Mouse (Mus musculus) MEL (cell line): ENCODE results near the gene Zfp607a.

Experiments
- CHD1 ChIP-seq: IDR thresholded peaks from 2 replicates; pipeline ENCODE4 v1.6.1; 2012; ENCODE audit warnings: low read depth, mild to moderate bottlenecking, inconsistent platforms, low read length, improper control_type of control experiment
- CTCF ChIP-seq, 3 experiments: IDR thresholded peaks in 2 of 3; conservative IDR thresholded peaks in 1 of 3; 2 replicates each; pipeline ENCODE4 v1.5.1; 2011 to 2012; ENCODE audit warnings: low read length in 3 of 3, low read depth in 2 of 3, mild to moderate bottlenecking in 2 of 3, improper control_type of control experiment in 1 of 3, inconsistent platforms in 1 of 3, mixed read lengths in 1 of 3, moderate library complexity in 1 of 3; ENCODE audit not compliant: control insufficient read depth in 1 of 3, insufficient read depth in 1 of 3, poor library complexity in 1 of 3, severe bottlenecking in 1 of 3
- EP300 ChIP-seq, 2 experiments: IDR thresholded peaks; 2 replicates each; pipeline ENCODE4 v1.6.1; 2011; ENCODE audit warnings: improper control_type of control experiment in 2 of 2, low read length in 2 of 2, low read depth in 1 of 2, mild to moderate bottlenecking in 1 of 2
- MAX ChIP-seq: IDR thresholded peaks from 2 replicates; pipeline ENCODE4 v1.6.1; 2011; ENCODE audit warnings: low read length, improper control_type of control experiment
- MXI1 ChIP-seq: IDR thresholded peaks from 2 replicates; pipeline ENCODE4 v1.6.1; 2011; ENCODE audit warnings: mild to moderate bottlenecking, low read depth, low read length, improper control_type of control experiment
- NRF1 ChIP-seq: IDR thresholded peaks from 2 replicates; pipeline ENCODE4 v1.6.1; 2014; ENCODE audit warnings: low read depth, mild to moderate bottlenecking, inconsistent platforms, low read length, improper control_type of control experiment, moderate library complexity; ENCODE audit not compliant: poor library complexity, insufficient read depth, severe bottlenecking
- POLR2A ChIP-seq, 2 experiments: IDR thresholded peaks; 2 replicates each; pipeline ENCODE4 v1.6.1; 2011 to 2012; ENCODE audit warnings: low read length in 2 of 2, mild to moderate bottlenecking in 2 of 2, control low read depth in 1 of 2, improper control_type of control experiment in 1 of 2, low read depth in 1 of 2, moderate library complexity in 1 of 2; ENCODE audit not compliant: control insufficient read depth in 1 of 2, insufficient read depth in 1 of 2, poor library complexity in 1 of 2
- SMC3 ChIP-seq: IDR thresholded peaks from 2 replicates; pipeline ENCODE4 v1.6.1; 2011; ENCODE audit warnings: low read depth, low read length, improper control_type of control experiment
- TCF12 ChIP-seq: IDR thresholded peaks from 2 replicates; pipeline ENCODE4 v1.6.1; 2014; ENCODE audit warnings: low read depth, mild to moderate bottlenecking, inconsistent platforms, low read length, improper control_type of control experiment, moderate library complexity
- ZKSCAN1 ChIP-seq: IDR thresholded peaks from 2 replicates; pipeline ENCODE4 v1.6.1; 2012; ENCODE audit warnings: low read depth, mild to moderate bottlenecking, inconsistent platforms, low read length, improper control_type of control experiment, moderate library complexity
- ZNF384 ChIP-seq: IDR thresholded peaks from 2 replicates; pipeline ENCODE4 v1.6.1; 2012; ENCODE audit warnings: low read depth, mild to moderate bottlenecking, inconsistent platforms, low read length, improper control_type of control experiment

DNA sequence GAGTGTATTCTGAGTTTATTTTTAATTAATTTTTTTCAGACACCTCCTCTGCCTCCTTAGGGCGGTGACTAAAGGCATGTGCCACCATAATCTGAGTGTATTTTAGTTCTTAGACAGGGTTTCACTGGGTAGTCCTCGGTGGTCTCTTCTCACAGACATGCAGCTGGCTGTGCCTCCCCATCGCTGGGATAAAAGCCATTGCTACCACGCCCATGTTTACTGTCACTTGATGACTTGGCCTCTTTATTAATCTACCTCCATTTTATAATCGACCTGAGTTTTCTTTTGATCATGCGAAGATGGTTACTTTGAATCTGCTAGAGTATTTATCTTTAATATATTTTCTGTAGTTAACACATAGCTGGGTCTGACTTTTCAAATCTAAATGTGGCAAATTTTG, 19.4 kb upstream of the Zfp607a start:
- TF ChIP-seq CTCF (IDR thresholded peaks at IDR 0.05 in 2 of 3, conservative IDR thresholded peaks at IDR 0.05 in 1 of 3; ENCODE audit: control insufficient read depth in 1 of 3, insufficient read depth in 1 of 3, low read depth in 2 of 3, low read length in 3 of 3, poor library complexity in 1 of 3, severe bottlenecking in 1 of 3) (no peak), ZNF384 (no peak), TCF12 (no peak), EP300 (IDR thresholded peaks at IDR 0.05; ENCODE audit: low read depth in 1 of 2, low read length in 2 of 2) (no peak), MXI1 (no peak), POLR2A (IDR thresholded peaks at IDR 0.05; ENCODE audit: control insufficient read depth in 1 of 2, insufficient read depth in 1 of 2, low read depth in 1 of 2, low read length in 2 of 2, poor library complexity in 1 of 2) (no peak), CHD1 (no peak), ZKSCAN1 (no peak), SMC3 (no peak), MAX (no peak), NRF1 (no peak)
